Mouse (Mus musculus) layer of hippocampus, adult 11-12 months (tissue): ENCODE results near the gene Cdkal1.

Source experiments
- DNase-seq: peaks from one replicate; pipeline ENCODE4 v3.0.0; 2022; ENCODE audit warnings: low spot score

Cdkal1 gene

DNA sequence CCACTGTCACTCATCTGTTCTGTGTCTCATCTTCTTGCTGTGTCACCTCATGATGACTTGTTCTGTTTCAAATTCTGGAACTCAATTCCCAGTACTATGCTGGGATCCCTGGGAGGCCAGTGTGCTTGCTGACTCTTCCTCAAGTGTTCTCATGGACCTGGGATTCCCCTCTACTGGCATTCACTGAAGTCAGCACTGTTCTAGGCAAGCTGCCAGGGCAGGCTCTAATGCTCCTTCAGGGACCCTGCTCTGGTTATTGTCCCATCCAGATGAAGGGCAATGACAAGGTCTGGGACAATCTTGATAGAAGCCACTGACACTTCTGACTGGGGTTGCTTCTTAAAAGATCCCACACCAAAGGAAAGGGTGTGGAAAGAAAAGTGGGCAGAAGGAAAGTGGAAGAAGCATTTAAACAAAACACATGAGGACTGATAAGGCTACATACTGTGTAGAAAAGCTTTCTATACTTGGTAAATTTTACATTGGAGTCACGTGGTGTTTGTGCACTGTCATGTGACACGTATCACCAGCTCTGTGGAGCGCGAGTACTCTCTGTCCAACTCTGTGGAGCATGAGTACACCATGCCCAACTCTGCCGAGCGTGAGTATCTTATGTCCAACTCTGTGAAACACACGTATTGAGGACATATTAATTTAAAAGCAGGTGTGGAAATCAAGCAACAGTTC is 227.9 kb downstream of the Cdkal1 start:
- DNase-seq = no peak

DNA sequence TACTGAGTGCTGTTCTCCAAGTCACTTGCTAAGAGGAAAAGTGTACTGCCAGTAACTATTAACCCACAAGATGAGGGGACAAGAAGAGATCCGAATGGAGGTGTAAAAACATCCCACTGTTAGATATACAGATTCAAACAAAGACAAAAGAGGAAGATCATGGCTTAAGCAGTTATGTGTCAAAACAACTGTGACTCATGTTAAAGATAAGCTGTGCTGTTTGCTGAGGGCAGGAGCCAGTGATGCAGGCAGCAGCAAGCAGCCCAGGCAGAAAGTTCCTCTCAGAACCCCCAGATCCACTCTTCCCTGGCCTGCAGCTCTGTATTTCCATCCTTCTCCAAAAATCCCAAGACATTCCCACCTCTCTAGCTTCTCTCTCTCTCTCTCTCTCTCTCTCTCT is 230.5 kb downstream of the Cdkal1 start:
- no peak for DNase-seq

DNA sequence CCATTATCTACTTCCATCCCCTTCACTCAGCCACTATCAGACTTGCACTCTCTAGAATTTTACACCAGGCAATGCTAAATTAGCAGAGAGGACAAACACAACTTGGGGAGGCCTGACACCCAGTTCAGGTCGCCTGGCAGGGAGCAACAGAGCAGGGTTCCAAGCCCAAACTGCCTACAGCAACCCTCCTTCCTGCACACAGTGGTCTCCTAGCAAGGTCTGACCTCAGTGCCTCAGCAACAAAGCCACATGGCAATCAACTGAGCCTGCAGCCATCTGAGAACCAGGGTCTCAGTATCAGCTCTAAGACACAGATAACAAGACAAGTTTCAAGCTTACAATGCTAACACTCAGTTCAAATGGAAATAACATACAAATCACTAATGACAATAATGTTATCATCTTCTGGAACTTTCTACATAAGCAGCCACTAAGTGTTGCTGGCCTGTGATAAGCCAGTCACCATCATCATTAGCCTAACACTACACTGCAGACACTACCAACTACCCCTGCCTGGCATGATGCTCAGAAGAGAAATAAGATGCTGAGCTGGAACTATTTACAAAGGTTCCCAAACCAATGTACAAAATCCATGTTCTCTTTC is 231.7 kb downstream of the Cdkal1 start:
- no peak for DNase-seq

DNA sequence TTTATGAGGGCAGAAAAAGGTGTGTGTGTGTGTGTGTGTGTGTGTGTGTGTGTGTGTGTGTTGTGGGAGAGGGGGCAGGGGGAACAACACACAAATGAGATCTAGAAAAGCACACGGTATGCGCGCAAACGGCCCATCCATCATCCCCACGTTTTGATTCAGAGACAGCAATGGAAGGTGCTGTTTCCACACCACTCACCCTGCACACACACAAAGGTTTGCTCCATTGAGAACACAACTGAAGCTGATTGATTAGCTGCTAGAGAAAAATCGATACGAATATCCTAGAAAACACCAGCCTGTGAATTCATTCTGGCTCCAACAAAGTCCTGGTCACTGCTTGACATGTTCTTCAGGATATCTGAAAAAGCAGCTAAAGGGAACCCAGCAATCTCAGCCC is 233.6 kb downstream of the Cdkal1 start:
- no peak for DNase-seq

DNA sequence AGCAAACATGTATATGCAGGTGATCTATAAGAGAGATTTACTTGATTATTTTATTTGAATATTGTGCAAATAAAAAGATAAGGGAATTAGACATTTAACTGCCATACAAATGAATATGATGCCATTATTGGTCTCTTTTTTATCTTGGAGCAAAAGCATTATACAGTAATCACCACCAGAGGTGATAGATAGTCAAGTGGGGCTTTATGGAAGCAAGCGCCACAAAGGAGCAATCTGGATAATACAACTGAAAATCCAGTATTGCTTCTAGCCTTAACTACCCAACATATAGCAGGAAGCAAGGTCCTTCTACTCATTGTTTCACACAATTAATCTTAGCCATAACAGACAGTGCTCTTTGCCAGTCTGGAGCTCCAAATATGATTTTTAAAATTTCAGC is 234.1 kb downstream of the Cdkal1 start:
- no peak for DNase-seq

GRCm38 (mm10) chr13:29620826-29621225 is 234.6 kb downstream of the Cdkal1 start:
- no peak for DNase-seq

DNA sequence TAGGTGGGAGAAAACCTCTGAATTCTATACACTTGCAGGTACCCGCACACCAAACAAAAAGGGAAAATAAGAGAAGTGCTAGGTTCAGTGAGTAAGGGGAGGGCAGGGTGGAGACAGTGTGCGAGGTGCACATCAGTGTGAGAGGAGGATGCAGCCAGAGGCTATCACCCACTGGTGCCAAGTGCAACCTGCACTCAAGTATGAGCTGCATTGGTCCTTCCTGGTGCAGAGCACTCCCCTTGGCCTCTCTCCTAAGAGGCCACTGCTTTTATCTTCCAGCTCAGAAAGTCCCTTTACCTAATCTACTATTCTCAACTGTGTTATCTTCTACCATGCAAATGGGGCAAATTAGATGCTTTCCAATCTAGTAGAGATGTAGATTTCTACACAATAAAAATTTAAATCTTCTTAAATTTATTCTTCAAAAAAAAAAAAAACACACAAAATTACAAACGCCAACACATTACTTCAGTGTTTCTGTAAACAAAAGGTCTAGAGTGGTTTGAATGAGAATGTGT is 238.8 kb downstream of the Cdkal1 start:
- DNase-seq = no peak

- no peak for DNase-seq
Measured at GRCm38 (mm10) chr13:29615987-29616386, 239.5 kb downstream of the Cdkal1 start.

GRCm38 (mm10) chr13:29615081-29615480 is 240.4 kb downstream of the Cdkal1 start:
- no peak for DNase-seq

GRCm38 (mm10) chr13:29610051-29610931 is 245.2 kb downstream of the Cdkal1 start:
- peak; percentile 28 for DNase-seq

- DNase-seq = no peak
Measured at GRCm38 (mm10) chr13:29609441-29609840, 246.0 kb downstream of the Cdkal1 start.

DNA sequence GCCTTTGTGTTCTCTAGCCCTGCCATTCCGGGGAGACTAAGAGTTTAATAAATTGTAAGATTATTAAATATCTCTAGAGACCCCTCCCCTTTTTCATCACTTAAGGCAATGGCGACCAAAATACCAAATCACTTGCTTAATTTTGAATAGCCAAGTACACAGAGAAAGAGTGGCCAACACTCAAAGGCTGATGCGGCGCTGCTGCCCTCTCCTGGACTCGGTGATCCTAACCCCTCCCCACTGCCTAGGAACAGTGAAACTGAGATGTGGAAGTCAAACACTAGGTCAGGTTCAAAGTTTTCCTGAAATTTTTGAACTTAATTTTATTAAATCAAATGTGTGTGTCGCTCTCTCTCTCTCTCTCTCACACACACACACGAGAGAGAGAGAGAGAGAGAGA is 251.2 kb downstream of the Cdkal1 start:
- DNase-seq = peak; percentile 36

DNA sequence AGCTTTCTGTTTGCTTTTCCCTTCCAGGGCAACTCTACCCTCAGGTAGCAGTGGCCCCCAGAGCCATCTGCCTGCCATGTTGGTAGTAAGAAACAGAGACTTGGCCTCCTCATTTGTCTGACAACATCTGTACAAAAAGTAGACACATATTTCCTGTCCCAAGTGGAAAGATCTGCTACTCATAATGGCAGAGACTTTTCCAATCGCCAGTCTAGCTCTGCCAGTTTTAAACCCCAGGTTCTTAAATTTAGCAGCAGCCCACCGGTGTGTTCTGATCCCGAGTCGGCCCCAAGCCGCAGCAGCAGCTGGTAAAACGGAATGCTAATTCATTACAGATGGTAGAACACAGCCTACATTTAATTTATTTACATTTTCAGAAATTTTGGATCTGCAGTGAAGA is 251.9 kb downstream of the Cdkal1 start:
- no peak for DNase-seq

GRCm38 (mm10) chr13:29601033-29601432 is 254.4 kb downstream of the Cdkal1 start:
- no peak for DNase-seq

GRCm38 (mm10) chr13:29599646-29600045 is 255.8 kb downstream of the Cdkal1 start:
- no peak for DNase-seq

- DNase-seq = no peak
Measured at GRCm38 (mm10) chr13:29596735-29597134, 258.7 kb downstream of the Cdkal1 start.

DNA sequence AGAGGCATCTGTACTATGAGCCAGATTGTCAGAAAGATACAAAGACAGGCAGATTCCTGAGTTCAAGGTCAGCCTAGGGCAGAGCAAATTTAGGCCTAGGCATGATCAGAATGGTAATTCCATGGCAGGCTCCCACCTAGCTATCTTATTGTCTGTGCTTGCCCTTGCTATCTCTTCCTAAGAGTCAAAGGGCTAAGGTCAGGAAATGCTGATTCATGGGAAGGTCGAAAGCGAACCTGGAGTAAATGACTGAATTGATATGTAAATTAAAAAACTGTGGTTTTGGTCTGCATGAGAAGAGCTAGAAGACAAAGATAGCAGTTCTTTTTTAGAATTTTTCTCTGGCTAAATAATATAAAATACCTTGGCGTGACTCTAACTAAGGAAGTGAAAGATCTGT is 262.4 kb downstream of the Cdkal1 start:
- no peak for DNase-seq

GRCm38 (mm10) chr13:29590685-29591084 is 264.8 kb downstream of the Cdkal1 start:
- DNase-seq = no peak

DNA sequence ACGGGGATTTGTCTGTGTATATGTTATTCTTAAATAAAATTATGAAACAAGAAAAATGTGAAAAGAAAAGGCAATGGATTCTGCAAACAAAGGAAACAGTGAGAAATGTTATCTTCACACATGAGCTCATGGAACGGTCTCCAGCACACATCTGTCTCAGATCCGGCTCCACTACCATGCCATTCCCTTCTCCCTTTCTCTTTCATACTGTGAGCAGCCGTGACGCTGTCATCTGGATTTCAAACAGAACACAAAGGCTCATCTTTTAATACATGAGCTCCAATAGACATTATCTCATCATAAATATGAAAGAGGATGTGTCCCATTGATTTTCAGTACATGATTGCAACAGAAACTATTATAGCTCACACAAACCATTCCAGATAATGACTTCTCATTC is 265.3 kb downstream of the Cdkal1 start:
- DNase-seq = no peak

DNA sequence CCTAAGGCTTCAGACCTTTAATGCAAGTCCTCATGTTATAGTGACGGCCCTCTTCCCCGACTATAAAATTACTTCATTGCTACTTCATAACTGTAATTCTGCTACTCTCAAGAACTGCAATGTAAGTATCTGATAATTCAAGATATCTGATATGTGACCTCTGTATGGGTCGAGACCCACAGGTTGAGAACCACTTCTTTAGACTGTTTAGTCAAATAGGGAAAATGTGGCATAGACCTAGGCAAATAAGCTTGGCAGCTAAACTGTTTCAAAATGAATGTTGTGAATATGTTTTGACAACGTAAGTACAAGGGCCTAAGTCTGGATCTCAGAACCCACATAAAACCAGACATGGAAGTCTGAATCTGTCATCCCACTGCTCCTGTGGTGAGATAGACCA is 266.8 kb downstream of the Cdkal1 start:
- DNase-seq = no peak

- peak; percentile 67 for DNase-seq
Measured at GRCm38 (mm10) chr13:29581762-29582700, 273.4 kb downstream of the Cdkal1 start.

- no peak for DNase-seq
Measured at GRCm38 (mm10) chr13:29580780-29581179, 274.7 kb downstream of the Cdkal1 start.
